Mouse (Mus musculus) MN1 (cell line): ENCODE measurements around the gene G0s2.

Source experiments
- DNase-seq: peaks from one replicate; pipeline ENCODE4 v3.0.0-alpha.2; 2016; ENCODE audit warnings: low spot score

Gene G0s2

GRCm38 (mm10) chr1:193272916-193273601 is at the start of gene G0s2:
G0s2 (minus strand) TSS chr1:193273217.
- peak; percentile 85 for DNase-seq

- DNase-seq, result no peak
Measured at GRCm38 (mm10) chr1:193320398-193320797, 47.4 kb upstream of the G0s2 start.

- DNase-seq, result no peak
Measured at GRCm38 (mm10) chr1:193319721-193320120, 46.7 kb upstream of the G0s2 start.

GRCm38 (mm10) chr1:193317159-193317559 is 44.1 kb upstream of the G0s2 start:
- DNase-seq, result no peak

GRCm38 (mm10) chr1:193316358-193316750 is 43.3 kb upstream of the G0s2 start:
- DNase-seq, result no peak

GRCm38 (mm10) chr1:193315705-193316357 is 42.8 kb upstream of the G0s2 start:
- peak; percentile 23 for DNase-seq

- DNase-seq, result no peak
Measured at GRCm38 (mm10) chr1:193311596-193311995, 38.6 kb upstream of the G0s2 start.

GRCm38 (mm10) chr1:193310519-193311085 is 37.6 kb upstream of the G0s2 start:
- no peak for DNase-seq

GRCm38 (mm10) chr1:193309785-193310518 is 36.9 kb upstream of the G0s2 start:
- DNase-seq, result no peak

- DNase-seq, result no peak
Measured at GRCm38 (mm10) chr1:193306832-193307231, 33.8 kb upstream of the G0s2 start.

GRCm38 (mm10) chr1:193305386-193305785 is 32.4 kb upstream of the G0s2 start:
- DNase-seq, result no peak

- no peak for DNase-seq
Measured at GRCm38 (mm10) chr1:193303096-193303495, 30.1 kb upstream of the G0s2 start.

- no peak for DNase-seq
Measured at GRCm38 (mm10) chr1:193302093-193302405, 29.0 kb upstream of the G0s2 start.

GRCm38 (mm10) chr1:193301216-193302092 is 28.4 kb upstream of the G0s2 start:
- DNase-seq, result no peak

GRCm38 (mm10) chr1:193299995-193300394 is 27.0 kb upstream of the G0s2 start:
- DNase-seq, result no peak

GRCm38 (mm10) chr1:193298141-193298765 is 25.2 kb upstream of the G0s2 start:
- no peak for DNase-seq

GRCm38 (mm10) chr1:193295920-193296319 is 22.9 kb upstream of the G0s2 start:
- no peak for DNase-seq

GRCm38 (mm10) chr1:193293926-193294325 is 20.9 kb upstream of the G0s2 start:
- DNase-seq, result no peak

GRCm38 (mm10) chr1:193293039-193293438 is 20.0 kb upstream of the G0s2 start:
- no peak for DNase-seq

GRCm38 (mm10) chr1:193290686-193291085 is 17.7 kb upstream of the G0s2 start:
- DNase-seq, result no peak

- DNase-seq, result no peak
Measured at GRCm38 (mm10) chr1:193289914-193290313, 16.9 kb upstream of the G0s2 start.
